Mouse (Mus musculus) monocyte, adult 59 days (primary cell): ENCODE data around the gene Hs3st4. TPM values are rescaled to one million over a fixed set of nuclear protein-coding genes. Genes with fewer than 3 reads are reported as not detected.

Experiments
- total RNA-seq, 2 experiments: library from RNA; stranded (reverse); gene quantifications; one replicate each; pipeline ENCODE4 v1.2.4; 2023

Hs3st4 gene
- not detected for total RNA-seq

GRCm38 (mm10) chr7:123982461-123983038, at the start of gene Hs3st4:
TSS of gene Hs3st4 (plus strand) at chr7:123982869.

